Comparison of ENCODE assay signal across 16 mouse cellular contexts in the genomic region with DNA sequence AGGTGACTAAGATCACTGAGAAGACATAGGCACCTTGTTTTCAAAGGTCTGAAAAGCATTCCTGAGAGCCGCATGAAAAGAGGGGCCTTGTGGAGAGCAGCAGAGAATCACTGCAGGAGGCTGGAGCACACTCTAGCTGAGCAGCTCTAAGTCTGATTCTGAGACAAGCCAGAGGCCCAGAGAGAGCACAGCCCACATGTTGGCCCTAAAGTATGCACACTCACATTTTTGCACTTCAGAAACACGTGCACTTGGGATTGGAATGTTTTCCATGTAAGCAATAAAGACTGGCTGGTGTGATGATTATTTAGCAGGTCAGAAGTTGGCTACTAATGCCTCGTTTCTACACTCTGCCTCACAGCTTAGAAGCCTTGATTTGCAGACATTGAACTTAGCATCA. TPM values are rescaled to one million over a fixed set of nuclear protein-coding genes. Genes with fewer than 3 reads are reported as not detected.
DNase-seq lines count a peak whose midpoint lies in the region; ATAC-seq and TF ChIP-seq lines count a peak whose summit lies in the region.
"Had no signal": no experiment of that assay in that cellular context is flagged by ENCODE, and none has a peak within 500 bp of the region (broad histone marks: within the 10 kb centered on the region; RNA-seq: fewer than 3 reads in every experiment).

No protein-coding gene starts in this region.

- no peaks in the 10 kb centered on the region for H3K9me3 ChIP-seq in hindbrain, embryonic 12.5 days (replicated peaks)
- no peaks in the 10 kb centered on the region for H3K9me3 ChIP-seq in hindbrain, postnatal 0 days (ENCODE audit: low read length)
- no peaks in the 10 kb centered on the region for H3K9me3 ChIP-seq in intestine, embryonic 16.5 days (ENCODE audit: control insufficient read depth, low read length)
- no peaks in the 10 kb centered on the region for H3K9me3 ChIP-seq in forebrain, embryonic 13.5 days (replicated peaks)
- H3K9me3 ChIP-seq: hindbrain, embryonic 15.5 days; liver, embryonic 13.5 days; midbrain, embryonic 12.5 days had no signal

- H3K27ac ChIP-seq in hindbrain, embryonic 12.5 days = 0 out of 2 replicates have a peak overlapping the region, but pooled peaks have one; percentile 2
- no peak overlapping the region for H3K27ac ChIP-seq in hindbrain, postnatal 0 days
- peak overlapping the region; percentile 57 for H3K27ac ChIP-seq in intestine, embryonic 16.5 days (ENCODE audit: low read length)
- no peak overlapping the region for H3K27ac ChIP-seq in forebrain, embryonic 13.5 days
- H3K27ac ChIP-seq: hindbrain, embryonic 15.5 days; liver, embryonic 13.5 days; midbrain, embryonic 12.5 days had no signal

- DNase-seq in hindbrain, postnatal 0 days (ENCODE audit: low spot score) = no peak
- peak; percentile 18 to 62 for DNase-seq in kidney, postnatal 25 days
- DNase-seq in lung, postnatal 36 days = peak; percentile 76
- no peak for DNase-seq in cerebellum, postnatal 10 days
- DNase-seq in retina, postnatal 1 day = no peak
- DNase-seq: cerebellum, postnatal 14 days; layer of hippocampus, postnatal 36 days; liver, embryonic 13.5 days had no signal

- no peak overlapping the region for H3K9ac ChIP-seq in hindbrain, embryonic 12.5 days
- no peak overlapping the region for H3K9ac ChIP-seq in hindbrain, postnatal 0 days (replicated peaks; ENCODE audit: low read length)
- no peak overlapping the region for H3K9ac ChIP-seq in intestine, embryonic 16.5 days (ENCODE audit: low read depth, low read length)
- H3K9ac ChIP-seq in forebrain, embryonic 13.5 days = no peak overlapping the region
- H3K9ac ChIP-seq: hindbrain, embryonic 15.5 days; liver, embryonic 13.5 days; midbrain, embryonic 12.5 days had no signal

- no peak overlapping the region for H3K4me3 ChIP-seq in hindbrain, embryonic 12.5 days
- no peak overlapping the region for H3K4me3 ChIP-seq in hindbrain, postnatal 0 days (ENCODE audit: low read length)
- H3K4me3 ChIP-seq in intestine, embryonic 16.5 days (ENCODE audit: low read length) = no peak overlapping the region
- no peak overlapping the region for H3K4me3 ChIP-seq in forebrain, embryonic 13.5 days
- H3K4me3 ChIP-seq: erythroblast, embryonic 14.5 days; hindbrain, embryonic 15.5 days; liver, embryonic 13.5 days; midbrain, embryonic 12.5 days had no signal

- peaks cover 3% of the 10 kb centered on the region; the same call in 1 of the 2 replicates for H3K4me1 ChIP-seq in hindbrain, embryonic 12.5 days
- no peaks in the 10 kb centered on the region for H3K4me1 ChIP-seq in hindbrain, postnatal 0 days (ENCODE audit: insufficient read depth, low read length)
- H3K4me1 ChIP-seq in intestine, embryonic 16.5 days (ENCODE audit: control insufficient read depth, insufficient read depth, low read length) = peaks cover 18% of the 10 kb centered on the region
- peaks cover 27% of the 10 kb centered on the region for H3K4me1 ChIP-seq in forebrain, embryonic 13.5 days
- H3K4me1 ChIP-seq: hindbrain, embryonic 15.5 days; liver, embryonic 13.5 days had no signal

- 31% methylated on average over 3 of the region's 3 CpGs for WGBS in hindbrain, embryonic 12.5 days
- 45% methylated on average over 3 of the region's 3 CpGs for WGBS in hindbrain, postnatal 0 days
- 26% methylated on average over 3 of the region's 3 CpGs for WGBS in intestine, embryonic 16.5 days
- 31% methylated on average over 3 of the region's 3 CpGs for WGBS in forebrain, embryonic 13.5 days

- H3K4me2 ChIP-seq in hindbrain, embryonic 12.5 days (replicated peaks) = no peak overlapping the region
- H3K4me2 ChIP-seq in hindbrain, postnatal 0 days (ENCODE audit: low read depth, low read length) = no peak overlapping the region
- no peak overlapping the region for H3K4me2 ChIP-seq in intestine, embryonic 16.5 days (ENCODE audit: low read depth, low read length)
- H3K4me2 ChIP-seq in forebrain, embryonic 13.5 days = no peak overlapping the region
- H3K4me2 ChIP-seq: hindbrain, embryonic 15.5 days; liver, embryonic 13.5 days; midbrain, embryonic 12.5 days had no signal

- no peak for TF ChIP-seq CTCF in hindbrain, postnatal 0 days (IDR thresholded peaks at IDR 0.05; ENCODE audit: low read depth)

- H3K36me3 ChIP-seq in hindbrain, embryonic 12.5 days = no peaks in the 10 kb centered on the region
- H3K36me3 ChIP-seq in hindbrain, postnatal 0 days (ENCODE audit: insufficient read depth, low read length) = no peaks in the 10 kb centered on the region
- H3K36me3 ChIP-seq in intestine, embryonic 16.5 days (ENCODE audit: control insufficient read depth, insufficient read depth, low read length) = no peaks in the 10 kb centered on the region
- no peaks in the 10 kb centered on the region for H3K36me3 ChIP-seq in forebrain, embryonic 13.5 days (ENCODE audit: poor library complexity, severe bottlenecking)
- H3K36me3 ChIP-seq: hindbrain, embryonic 15.5 days; liver, embryonic 13.5 days; midbrain, embryonic 12.5 days had no signal

- no peaks in the 10 kb centered on the region for H3K27me3 ChIP-seq in hindbrain, embryonic 12.5 days
- no peaks in the 10 kb centered on the region for H3K27me3 ChIP-seq in hindbrain, postnatal 0 days (ENCODE audit: insufficient read depth, low read length)
- no peaks in the 10 kb centered on the region for H3K27me3 ChIP-seq in intestine, embryonic 16.5 days (replicated peaks; ENCODE audit: control insufficient read depth, insufficient read depth, low read length)
- H3K27me3 ChIP-seq in forebrain, embryonic 13.5 days = no peaks in the 10 kb centered on the region
- H3K27me3 ChIP-seq: hindbrain, embryonic 15.5 days; liver, embryonic 13.5 days; midbrain, embryonic 12.5 days had no signal

- no peak for ATAC-seq in hindbrain, embryonic 12.5 days (ENCODE audit: low FRiP score)
- no peak for ATAC-seq in hindbrain, postnatal 0 days
- 0 out of 2 replicates have a peak, but pooled peaks have one; percentile 43 for ATAC-seq in intestine, embryonic 16.5 days
- ATAC-seq in forebrain, embryonic 13.5 days = no peak

RNA-seq across cellular contexts. Expression of a gene that starts 25.7 kb away (rescaled TPM):
- polyA plus RNA-seq in hindbrain, embryonic 12.5 days (2016; fragmentation: Nextera tagmentation; extraction: Ambion mirVana) = 0.10 and 0.13 TPM in 2 replicates
- not detected in 2 replicates for total RNA-seq in hindbrain, postnatal 0 days (2014; rRNA removed)
- not detected in 2 replicates for polyA plus RNA-seq in hindbrain, postnatal 0 days (2015; fragmentation: Nextera tagmentation; extraction: Ambion mirVana)
- 0.10 and 0.11 TPM in 2 replicates for polyA plus RNA-seq in intestine, embryonic 16.5 days (2015; fragmentation: Nextera tagmentation; extraction: Ambion mirVana)
- 0.05 and 0.08 TPM in 2 replicates for polyA plus RNA-seq in forebrain, embryonic 13.5 days (2015; fragmentation: Nextera tagmentation; extraction: Ambion mirVana)
- total RNA-seq: gastrocnemius, adult 18-20 months; layer of hippocampus, postnatal 36 days had no signal
- polyA plus RNA-seq: brain, embryonic 14.5 days; erythroblast, embryonic 14.5 days; liver, embryonic 13.5 days had no signal

RNA-seq across cellular contexts. Expression of a gene that starts 52.4 kb away (rescaled TPM):
- polyA plus RNA-seq in hindbrain, embryonic 12.5 days (2016; fragmentation: Nextera tagmentation; extraction: Ambion mirVana) = 0.50 and 0.90 TPM in 2 replicates
- 0.50 TPM in 1 of 2 replicates, not detected in the other for total RNA-seq in hindbrain, postnatal 0 days (2014; rRNA removed)
- polyA plus RNA-seq in hindbrain, postnatal 0 days (2015; fragmentation: Nextera tagmentation; extraction: Ambion mirVana) = 0.48 TPM in 2 replicates
- 9.7 and 11.0 TPM in 2 replicates for polyA plus RNA-seq in intestine, embryonic 16.5 days (2015; fragmentation: Nextera tagmentation; extraction: Ambion mirVana)
- polyA plus RNA-seq in forebrain, embryonic 13.5 days (2015; fragmentation: Nextera tagmentation; extraction: Ambion mirVana) = 0.62 and 0.97 TPM in 2 replicates
- polyA plus RNA-seq: erythroblast, embryonic 14.5 days had no signal

Comparison
In these comparisons a context has a peak if more than half of its experiments do, and no peak if none do; other contexts are left out.
1. H3K27ac ChIP-seq: peak in hindbrain, embryonic 12.5 days (single experiment) and intestine, embryonic 16.5 days (single experiment); none in hindbrain, postnatal 0 days (single experiment) and forebrain, embryonic 13.5 days (single experiment).
2. DNase-seq: peak in kidney, postnatal 25 days (2 of 2) and lung, postnatal 36 days (single experiment); none in hindbrain, postnatal 0 days (single experiment), cerebellum, postnatal 10 days (0 of 2) and retina, postnatal 1 day (single experiment).